Mouse (Mus musculus): Measurements from ENCODE around the gene Foxc1.

Foxc1 gene

DNA sequence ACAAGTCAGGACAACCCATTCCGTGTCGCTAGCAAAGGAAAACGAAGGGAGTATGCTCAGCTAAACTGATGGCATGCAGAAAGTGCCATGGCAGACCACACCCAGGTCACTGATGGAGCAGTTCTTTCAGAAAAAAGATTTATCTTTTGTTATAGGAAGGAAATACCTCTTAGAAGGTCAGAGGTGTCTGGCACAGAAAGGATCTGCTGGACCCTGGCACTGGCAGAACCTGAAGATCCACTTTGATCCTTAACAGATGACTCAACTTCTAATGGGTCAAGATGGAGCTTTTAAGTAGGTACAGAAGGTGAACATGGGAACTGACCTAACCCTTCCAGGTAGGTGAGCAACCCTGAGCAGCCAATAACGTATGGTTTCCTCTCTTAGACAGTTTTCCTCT is 29.4 kb downstream of the Foxc1 start:
- DNase-seq (ENCODE audit: low spot score in 2 of 2): peak in 1 of 2 experiments; percentile 43

- no peak for DNase-seq (ENCODE audit: low spot score in 2 of 2)
Observed at GRCm38 (mm10) chr13:31849258-31849971, 43.0 kb downstream of the Foxc1 start.

DNA sequence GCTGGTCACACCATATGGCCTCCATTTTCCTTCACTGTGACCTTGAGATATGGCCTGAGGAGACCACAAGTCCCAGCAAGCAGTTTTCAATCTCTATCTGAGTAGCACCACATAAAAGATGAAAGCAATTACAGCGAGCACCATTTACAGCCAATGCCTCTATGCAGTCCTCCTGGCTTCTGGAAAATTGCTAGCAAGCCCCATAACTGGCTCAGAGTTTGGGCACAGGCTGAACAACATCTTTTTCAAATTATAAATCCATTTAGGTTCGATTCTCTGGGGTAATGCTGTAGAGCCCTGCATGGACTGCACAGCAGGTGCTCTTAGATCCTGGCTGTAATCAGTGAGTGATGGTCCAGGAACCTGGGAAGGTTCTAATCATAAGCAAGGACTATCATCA is 47.1 kb downstream of the Foxc1 start:
- no peak for DNase-seq (ENCODE audit: low spot score in 2 of 2)

GRCm38 (mm10) chr13:31854000-31854399 is 47.6 kb downstream of the Foxc1 start:
- DNase-seq (ENCODE audit: low spot score in 2 of 2): no peak

DNA sequence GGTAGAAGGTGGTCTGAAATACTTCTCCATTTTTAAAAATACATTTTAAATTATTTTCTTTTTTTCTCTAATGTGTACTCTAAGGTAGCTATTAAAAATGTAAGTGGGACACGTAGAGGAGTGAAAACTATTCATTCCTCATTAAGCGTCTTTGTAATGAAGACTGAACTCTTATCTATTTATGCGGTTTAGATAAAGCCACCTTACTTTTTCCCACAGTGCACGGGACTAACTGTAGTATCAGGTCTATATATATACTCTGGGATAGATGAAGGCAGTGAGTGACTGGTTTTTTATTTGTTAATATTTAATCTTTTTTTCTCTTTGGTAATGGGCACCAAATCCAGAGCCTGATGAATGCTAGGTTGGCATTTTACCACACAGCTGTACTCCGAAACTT is 53.8 kb downstream of the Foxc1 start:
- no peak for DNase-seq (ENCODE audit: low spot score in 2 of 2)
